Mouse (Mus musculus): ENCODE measurements around the gene Cpne1.

DNA sequence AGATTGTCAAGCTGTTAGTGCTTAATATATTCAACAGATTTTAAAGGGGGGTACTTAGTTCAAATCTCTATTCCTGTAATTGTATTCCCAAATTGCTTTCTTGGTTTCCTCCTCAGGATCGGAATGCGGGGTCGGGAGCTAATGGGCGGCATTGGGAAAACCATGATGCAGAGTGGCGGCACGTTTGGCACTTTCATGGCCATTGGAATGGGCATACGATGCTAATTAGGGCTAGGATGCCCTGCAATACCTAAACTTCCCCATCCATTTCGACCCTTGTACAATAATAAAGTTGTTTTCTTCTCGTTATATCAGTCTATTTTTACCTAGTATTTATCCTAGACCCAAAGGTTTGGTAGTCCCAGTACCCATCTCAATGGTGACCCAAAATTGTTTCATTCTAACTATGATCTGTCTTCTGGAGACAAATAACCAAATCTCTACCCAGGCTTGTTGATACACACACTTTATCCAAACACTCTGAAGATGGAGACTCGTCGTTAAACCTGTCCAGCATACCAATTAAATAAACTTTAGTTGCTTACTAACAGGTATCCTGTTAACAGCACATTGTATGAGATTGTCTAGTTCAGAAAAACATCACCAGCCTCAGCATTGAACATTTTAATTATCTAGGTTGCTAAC lies 33.8 kb upstream of the Cpne1 start:
- TF ChIP-seq POLR2A (IDR thresholded peaks at IDR 0.05; ENCODE audit: extremely low read depth, insufficient read depth, low read length) (no peak), CTCF (IDR thresholded peaks at IDR 0.05; ENCODE audit: low read depth, low read length) (no peak)
